Mouse (Mus musculus) lung, embryonic 15.5 days (tissue): ENCODE results near the gene Coro2a. TPM values are rescaled to one million over a fixed set of nuclear protein-coding genes. Genes with fewer than 3 reads are reported as not detected.

Experiments
- ATAC-seq: fragments of 200-750 bp; cut with Nextera tagmentation; 2 replicates; pipeline ENCODE4 v1.8.0; 2017; ENCODE audit warnings: moderate number of reproducible peaks, borderline replicate concordance; ENCODE audit not compliant: low FRiP score, low TSS enrichment; ENCODE audit errors: extremely low read depth
- H3K27ac ChIP-seq: fragments of 300-500 bp; sonication (generic); 2 replicates; pipeline ENCODE4 v1.5.1; 2015; ENCODE audit warnings: moderate library complexity, mild to moderate bottlenecking, inconsistent platforms
- H3K27me3 ChIP-seq: fragments of 300-500 bp; sonication (generic); 2 replicates; pipeline ENCODE4 v1.6.1; 2015; ENCODE audit warnings: inconsistent platforms
- H3K36me3 ChIP-seq: fragments of 300-500 bp; sonication (generic); 2 replicates; pipeline ENCODE4 v1.6.1; 2015; ENCODE audit warnings: inconsistent platforms
- H3K4me1 ChIP-seq: fragments of 300-500 bp; sonication (generic); 2 replicates; pipeline ENCODE4 v1.6.1; 2015; ENCODE audit warnings: inconsistent platforms
- H3K4me2 ChIP-seq: fragments of 300-500 bp; sonication (generic); 2 replicates; pipeline ENCODE4 v1.6.1; 2015; ENCODE audit warnings: inconsistent platforms, mild to moderate bottlenecking, moderate library complexity
- H3K4me3 ChIP-seq: fragments of 300-500 bp; sonication (generic); 2 replicates; pipeline ENCODE4 v1.5.1; 2015; ENCODE audit warnings: mild to moderate bottlenecking, inconsistent platforms
- H3K9ac ChIP-seq: fragments of 300-500 bp; sonication (generic); 2 replicates; pipeline ENCODE4 v1.6.1; 2015; ENCODE audit warnings: inconsistent platforms
- H3K9me3 ChIP-seq: fragments of 300-500 bp; sonication (generic); 2 replicates; pipeline ENCODE4 v1.6.1; 2016; ENCODE audit warnings: inconsistent platforms
- WGBS: fragments of 180-500 bp; shearing (Covaris S2); methylation state at CpG from one replicate; pipeline ENCODE4 v1.1.7; 2015; 5-methylcytosine and 5-hydroxymethylcytosine counted together
- polyA plus RNA-seq: library from polyadenylated mRNA; unstranded; fragments of >200 nt; fragmentation: Nextera tagmentation; extraction: Ambion mirVana; gene quantifications from 2 replicates; pipeline ENCODE4 v1.2.1, GENCODE M21; 2015

Gene Coro2a
- polyA plus RNA-seq, 1 experiment from 2014 or later = 5.3 TPM

DNA sequence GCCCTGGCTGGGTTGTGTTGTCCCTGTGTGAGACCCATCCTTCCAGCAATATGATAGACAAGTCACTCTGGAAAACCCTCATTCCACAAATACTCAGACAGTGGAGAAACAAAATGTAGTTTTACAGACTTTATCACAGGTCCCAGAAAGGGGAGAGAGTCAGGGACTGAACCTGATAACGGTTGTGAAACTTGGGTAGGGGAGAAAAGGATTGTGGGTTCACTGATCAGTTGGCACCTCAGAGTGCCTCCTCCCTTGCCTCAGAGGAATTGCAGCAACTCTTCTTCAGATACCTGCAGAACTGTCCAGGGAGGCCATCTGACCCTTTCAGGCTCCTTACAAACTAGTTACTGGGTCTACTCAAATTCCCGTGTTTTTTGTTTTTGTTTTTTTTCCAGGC is 30.5 kb upstream of the Coro2a start:
- Histone ChIP-seq H3K9ac (no peak overlapping the region), H3K4me3 (no peak overlapping the region), H3K4me1 (peaks cover 4% of the 10 kb centered on the region; the same call in 1 of the 2 replicates), H3K4me2 (no peak overlapping the region), H3K27me3 (no peaks in the 10 kb centered on the region), H3K9me3 (no peaks in the 10 kb centered on the region), H3K36me3 (no peaks in the 10 kb centered on the region), H3K27ac (no peak overlapping the region)
- WGBS = 64% methylated on average over 2 of the region's 2 CpGs
- no peak for ATAC-seq

- Histone ChIP-seq H3K36me3 (no peaks in the 10 kb centered on the region), H3K4me1 (peaks cover 4% of the 10 kb centered on the region; the same call in 1 of the 2 replicates), H3K27me3 (no peaks in the 10 kb centered on the region), H3K9me3 (no peaks in the 10 kb centered on the region), H3K9ac (no peak overlapping the region), H3K4me2 (no peak overlapping the region), H3K27ac (no peak overlapping the region), H3K4me3 (no peak overlapping the region)
- WGBS = 49% methylated on average over 9 of the region's 9 CpGs
- ATAC-seq = no peak
Measured at GRCm38 (mm10) chr4:46630390-46630789, 28.4 kb upstream of the Coro2a start.

- Histone ChIP-seq H3K9ac (no peak overlapping the region), H3K4me3 (no peak overlapping the region), H3K4me1 (peaks cover 4% of the 10 kb centered on the region; the same call in 1 of the 2 replicates), H3K36me3 (no peaks in the 10 kb centered on the region), H3K27me3 (no peaks in the 10 kb centered on the region), H3K4me2 (no peak overlapping the region), H3K9me3 (no peaks in the 10 kb centered on the region), H3K27ac (no peak overlapping the region)
- ATAC-seq = no peak
- WGBS = 26% methylated on average over 9 of the region's 9 CpGs
Measured at GRCm38 (mm10) chr4:46628873-46629272, 26.9 kb upstream of the Coro2a start.

- no peak overlapping the region for H3K27ac ChIP-seq
- H3K36me3 ChIP-seq = no peaks in the 10 kb centered on the region
- H3K4me1 ChIP-seq = peaks cover 5% of the 10 kb centered on the region; the same call in 1 of the 2 replicates
- no peak overlapping the region for H3K4me2 ChIP-seq
- H3K9me3 ChIP-seq = no peaks in the 10 kb centered on the region
- no peak overlapping the region for H3K4me3 ChIP-seq
- H3K27me3 ChIP-seq = no peaks in the 10 kb centered on the region
- H3K9ac ChIP-seq = no peak overlapping the region
- no peak for ATAC-seq
- WGBS = 71% methylated on average over 11 of the region's 11 CpGs
Measured at GRCm38 (mm10) chr4:46628081-46628480, 26.1 kb upstream of the Coro2a start.

GRCm38 (mm10) chr4:46625101-46625500 is 23.1 kb upstream of the Coro2a start:
- no peak overlapping the region for H3K27ac ChIP-seq
- peaks cover 7% of the 10 kb centered on the region; the same call in 1 of the 2 replicates for H3K4me1 ChIP-seq
- ATAC-seq = no peak
- H3K4me3 ChIP-seq = no peak overlapping the region
- no peaks in the 10 kb centered on the region for H3K27me3 ChIP-seq
- no peaks in the 10 kb centered on the region for H3K36me3 ChIP-seq
- WGBS = 70% methylated on average over 10 of the region's 10 CpGs
- H3K4me2 ChIP-seq = no peak overlapping the region
- no peaks in the 10 kb centered on the region for H3K9me3 ChIP-seq
- H3K9ac ChIP-seq = no peak overlapping the region

DNA sequence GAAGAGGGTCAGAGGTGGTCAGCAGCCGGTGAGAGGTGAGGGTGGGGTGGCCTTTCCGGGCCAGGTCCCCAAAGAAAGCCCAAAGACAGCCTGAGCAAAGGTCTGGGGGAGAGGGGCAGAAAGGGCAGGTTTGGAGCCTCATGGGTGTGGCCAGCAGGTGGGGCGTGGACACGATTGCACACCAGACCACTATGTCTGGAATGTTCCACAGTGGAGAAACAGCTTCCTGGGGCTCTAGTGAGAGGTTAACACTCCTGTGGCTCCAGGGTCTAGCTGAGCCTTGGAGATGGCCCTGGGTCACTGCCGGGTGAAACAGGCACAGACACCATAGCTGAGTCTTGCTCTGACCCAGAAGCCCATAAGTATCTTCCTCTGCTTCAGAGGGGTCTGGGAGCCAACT is 21.0 kb upstream of the Coro2a start:
- Histone ChIP-seq H3K27me3 (no peaks in the 10 kb centered on the region), H3K36me3 (no peaks in the 10 kb centered on the region), H3K4me2 (no peak overlapping the region), H3K9me3 (no peaks in the 10 kb centered on the region), H3K9ac (no peak overlapping the region), H3K4me3 (no peak overlapping the region), H3K27ac (no peak overlapping the region), H3K4me1 (0 out of 2 replicates have a peak, but pooled peaks cover 3% of the 10 kb centered on the region)
- 66% methylated on average over 5 of the region's 5 CpGs for WGBS
- ATAC-seq = no peak

GRCm38 (mm10) chr4:46620946-46621345 is 18.9 kb upstream of the Coro2a start:
- Histone ChIP-seq H3K27ac (no peak overlapping the region), H3K36me3 (no peaks in the 10 kb centered on the region), H3K4me3 (no peak overlapping the region), H3K4me2 (no peak overlapping the region), H3K9me3 (no peaks in the 10 kb centered on the region), H3K9ac (no peak overlapping the region), H3K4me1 (0 out of 2 replicates have a peak, but pooled peaks cover 3% of the 10 kb centered on the region), H3K27me3 (no peaks in the 10 kb centered on the region)
- ATAC-seq = no peak
- 78% methylated on average over 8 of the region's 8 CpGs for WGBS

- ATAC-seq = no peak
- H3K9ac ChIP-seq = no peak overlapping the region
Measured at GRCm38 (mm10) chr4:46620330-46620729, 18.3 kb upstream of the Coro2a start.

DNA sequence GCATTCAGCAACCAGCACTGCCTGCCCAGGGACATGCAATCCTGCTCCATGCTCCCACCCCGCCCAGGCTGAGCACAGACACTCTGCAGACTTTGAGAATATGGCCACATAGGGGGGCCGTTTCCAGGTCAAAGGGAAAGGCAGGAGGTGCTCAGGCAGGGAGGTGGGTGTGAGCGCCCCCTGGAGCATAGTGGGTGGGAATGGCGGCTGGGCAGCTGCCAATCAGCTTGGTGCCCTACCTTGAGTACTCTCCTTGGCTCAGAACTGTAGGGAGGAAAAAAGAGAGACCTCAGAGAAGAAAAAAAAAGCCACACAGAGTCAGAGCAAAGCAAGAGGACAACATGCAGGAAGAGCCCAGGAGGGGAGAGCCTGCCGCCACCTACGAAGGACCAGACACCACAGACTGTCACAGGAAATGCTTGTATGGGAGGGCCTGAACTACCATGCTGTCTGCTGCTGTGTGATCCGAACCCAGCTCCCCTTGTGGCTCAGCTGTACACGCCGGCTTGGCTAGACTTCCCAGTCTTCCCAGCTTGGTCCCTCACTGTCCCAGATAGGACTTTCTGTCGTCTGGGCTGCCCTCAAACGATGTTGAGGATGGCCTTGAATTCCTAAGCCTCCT is 16.3 kb upstream of the Coro2a start:
- H3K27ac ChIP-seq = no peak overlapping the region
- ATAC-seq = no peak
- WGBS = 50% methylated on average over 11 of the region's 11 CpGs
- no peaks in the 10 kb centered on the region for H3K9me3 ChIP-seq
- no peaks in the 10 kb centered on the region for H3K36me3 ChIP-seq
- no peak overlapping the region for H3K4me2 ChIP-seq
- 0 out of 2 replicates have a peak, but pooled peaks cover 3% of the 10 kb centered on the region for H3K4me1 ChIP-seq
- no peak overlapping the region for H3K4me3 ChIP-seq
- no peak overlapping the region for H3K9ac ChIP-seq
- no peaks in the 10 kb centered on the region for H3K27me3 ChIP-seq

More at GRCm38 (mm10) chr4:46620330-46620729, 18.3 kb upstream of the Coro2a start:
- H3K27me3 ChIP-seq = no peaks in the 10 kb centered on the region
- H3K36me3 ChIP-seq = no peaks in the 10 kb centered on the region
- WGBS = 11% methylated on average over 23 of the region's 23 CpGs
- H3K4me2 ChIP-seq = no peak overlapping the region
- H3K9me3 ChIP-seq = no peaks in the 10 kb centered on the region
- H3K4me3 ChIP-seq = no peak overlapping the region
- 0 out of 2 replicates have a peak, but pooled peaks cover 3% of the 10 kb centered on the region for H3K4me1 ChIP-seq
- H3K27ac ChIP-seq = no peak overlapping the region

DNA sequence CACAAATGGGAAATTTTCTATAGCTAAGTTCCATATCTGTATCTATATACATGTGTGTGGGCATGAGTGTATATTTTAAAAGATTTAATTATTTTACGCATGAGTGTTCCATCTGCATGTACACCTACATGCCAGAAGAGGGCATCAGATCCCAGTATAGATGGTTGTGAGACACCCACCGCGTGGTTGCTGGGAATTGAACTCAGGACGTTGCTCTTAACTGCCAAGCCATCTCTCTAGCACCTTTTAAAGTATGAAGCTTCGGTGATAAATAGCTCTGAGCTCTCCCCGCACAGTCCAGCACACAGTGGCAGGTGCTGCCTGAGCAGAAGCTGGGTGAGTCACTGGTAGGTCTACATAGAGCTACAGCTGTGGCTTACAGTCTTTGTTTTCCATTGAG is 15.4 kb upstream of the Coro2a start:
- 62% methylated on average over 6 of the region's 6 CpGs for WGBS
- Histone ChIP-seq H3K27me3 (no peaks in the 10 kb centered on the region), H3K4me3 (no peak overlapping the region), H3K36me3 (no peaks in the 10 kb centered on the region), H3K4me1 (no peaks in the 10 kb centered on the region), H3K9ac (no peak overlapping the region), H3K27ac (no peak overlapping the region), H3K9me3 (no peaks in the 10 kb centered on the region), H3K4me2 (no peak overlapping the region)
- no peak for ATAC-seq

DNA sequence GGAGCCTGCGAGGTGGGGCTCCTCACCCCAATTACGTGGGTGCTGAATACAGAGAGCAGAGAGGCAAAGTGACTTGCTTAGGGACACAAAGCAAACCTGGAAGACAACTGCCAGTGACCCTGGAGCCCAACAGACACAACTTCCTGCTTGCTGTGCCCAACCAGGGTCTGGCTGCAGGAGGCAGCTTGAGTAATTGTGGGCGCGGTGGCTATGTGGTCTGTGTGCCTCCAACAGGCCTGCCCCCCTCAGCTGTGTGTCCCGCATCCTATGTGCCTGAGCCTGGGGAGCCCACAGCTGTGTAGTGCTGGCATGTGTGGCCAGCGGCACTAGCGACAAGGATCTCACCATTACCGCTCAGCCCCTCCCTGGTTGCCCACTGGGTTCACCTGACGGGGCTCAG is 12.6 kb upstream of the Coro2a start:
- H3K4me2 ChIP-seq = no peak overlapping the region
- no peaks in the 10 kb centered on the region for H3K4me1 ChIP-seq
- no peak overlapping the region for H3K9ac ChIP-seq
- no peaks in the 10 kb centered on the region for H3K36me3 ChIP-seq
- no peak overlapping the region for H3K27ac ChIP-seq
- H3K9me3 ChIP-seq = no peaks in the 10 kb centered on the region
- ATAC-seq = no peak
- H3K27me3 ChIP-seq = no peaks in the 10 kb centered on the region
- WGBS = 73% methylated on average over 9 of the region's 9 CpGs
- H3K4me3 ChIP-seq = no peak overlapping the region

GRCm38 (mm10) chr4:46613618-46614017 is 11.6 kb upstream of the Coro2a start:
- Histone ChIP-seq H3K36me3 (no peaks in the 10 kb centered on the region), H3K4me3 (no peak overlapping the region), H3K27ac (no peak overlapping the region), H3K27me3 (no peaks in the 10 kb centered on the region), H3K4me1 (no peaks in the 10 kb centered on the region), H3K9ac (no peak overlapping the region), H3K4me2 (no peak overlapping the region), H3K9me3 (no peaks in the 10 kb centered on the region)
- ATAC-seq = no peak
- 57% methylated on average over 12 of the region's 12 CpGs for WGBS
